Mouse (Mus musculus) gastrocnemius, postnatal 4 days (tissue): ENCODE data around the gene Meis2. TPM values are rescaled to one million over a fixed set of nuclear protein-coding genes. Genes with fewer than 3 reads are reported as not detected.

Experiments used
- DNase-seq, 2 experiments: peaks; one replicate each; pipeline ENCODE4 v3.0.0; 2021 to 2022; ENCODE audit warnings: low spot score in 2 of 2, mixed read lengths in 2 of 2
- total RNA-seq, 2 experiments: library from RNA; stranded (reverse); gene quantifications; 2 replicates each; pipeline ENCODE4 v1.2.3; 2021

The Meis2 gene
- total RNA-seq, 2 experiments from 2014 or later: 5.1 to 6.7 TPM

GRCm38 (mm10) chr2:116009097-116009970 is 56.3 kb downstream of the Meis2 start:
- no peak for DNase-seq

DNA sequence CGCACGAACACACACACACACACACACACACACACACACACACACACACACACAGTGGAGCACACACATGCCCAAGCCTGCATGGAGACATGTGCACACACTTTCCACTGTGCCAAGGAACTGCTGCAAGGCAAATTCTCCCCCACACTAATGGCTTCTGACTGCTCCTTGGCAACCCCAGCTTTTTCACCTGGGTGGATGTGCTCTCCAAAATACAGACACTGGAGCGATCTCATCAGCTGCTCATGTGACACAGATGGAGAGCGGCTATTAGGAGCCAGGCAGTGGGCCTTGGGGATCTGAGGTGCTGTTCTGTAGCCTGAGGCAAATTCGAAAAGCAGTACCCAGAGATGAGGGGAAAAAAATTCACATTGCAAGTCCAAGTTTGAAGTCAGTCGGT is 63.3 kb downstream of the Meis2 start:
- DNase-seq: no peak

GRCm38 (mm10) chr2:116001352-116002138 is 64.1 kb downstream of the Meis2 start:
- no peak for DNase-seq

- DNase-seq: no peak
Observed at GRCm38 (mm10) chr2:116000514-116000913, 65.1 kb downstream of the Meis2 start.

DNA sequence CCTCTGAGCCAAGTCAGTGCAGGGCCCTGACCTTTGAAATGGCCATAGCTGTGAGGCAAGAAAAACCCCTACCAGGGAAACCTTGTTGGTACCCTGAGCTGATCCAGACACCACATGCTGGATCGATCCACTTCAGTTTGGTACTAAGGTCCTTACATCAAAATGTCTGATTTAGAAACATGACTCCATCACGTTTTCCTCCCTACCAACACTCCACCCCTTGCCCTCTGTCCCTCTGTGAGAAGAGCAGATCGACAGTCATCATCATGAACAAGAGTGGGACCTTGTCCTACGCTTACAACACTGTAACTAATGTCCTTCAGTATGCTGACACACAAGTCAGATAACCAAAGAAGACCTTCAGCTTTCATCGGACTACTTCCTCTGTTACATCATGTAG is 66.8 kb downstream of the Meis2 start:
- DNase-seq: no peak

- no peak for DNase-seq
Observed at GRCm38 (mm10) chr2:115996438-115996837, 69.2 kb downstream of the Meis2 start.

GRCm38 (mm10) chr2:115993877-115994276 is 71.8 kb downstream of the Meis2 start:
- no peak for DNase-seq

DNA sequence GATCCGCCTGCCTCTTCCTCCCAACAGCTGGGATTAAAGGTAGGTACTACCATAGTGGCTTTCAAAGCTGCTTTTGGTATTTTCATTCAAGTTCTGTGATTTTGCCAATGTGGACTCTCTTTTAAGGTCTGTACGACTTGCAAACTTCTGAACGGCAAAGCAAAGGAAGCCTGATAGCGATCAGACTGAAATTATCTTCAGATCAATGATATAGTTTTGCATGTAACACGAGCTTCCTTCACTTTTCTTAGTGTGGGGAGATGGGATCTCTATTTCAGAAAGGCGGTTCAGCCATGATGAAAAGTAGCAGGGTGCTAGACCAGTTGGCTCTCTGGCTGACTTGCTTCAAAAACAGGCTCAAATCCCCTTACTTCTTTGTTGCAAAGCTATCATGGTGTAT is 76.4 kb downstream of the Meis2 start:
- no peak for DNase-seq

- no peak for DNase-seq
Observed at GRCm38 (mm10) chr2:115988448-115988847, 77.2 kb downstream of the Meis2 start.

GRCm38 (mm10) chr2:115984952-115985351 is 80.7 kb downstream of the Meis2 start:
- no peak for DNase-seq

DNA sequence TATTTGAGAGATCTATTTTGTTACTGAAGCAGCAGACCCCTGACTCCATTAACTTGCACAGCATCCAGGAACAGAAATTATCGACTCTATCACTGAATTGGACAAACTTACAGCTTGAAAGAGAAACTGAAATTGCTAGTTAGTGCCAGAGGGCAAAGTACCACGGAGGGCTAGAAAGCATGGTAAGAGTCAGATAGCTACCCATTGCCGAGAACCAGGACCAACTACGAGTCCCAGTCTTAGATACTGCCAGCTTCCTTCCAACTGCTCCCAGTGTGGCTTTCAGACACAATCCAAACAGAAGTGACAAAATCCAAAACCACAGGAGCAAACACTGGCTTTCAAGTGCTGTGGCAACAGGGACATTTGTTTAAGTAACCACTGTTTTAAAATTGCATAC is 81.2 kb downstream of the Meis2 start:
- DNase-seq: no peak

DNA sequence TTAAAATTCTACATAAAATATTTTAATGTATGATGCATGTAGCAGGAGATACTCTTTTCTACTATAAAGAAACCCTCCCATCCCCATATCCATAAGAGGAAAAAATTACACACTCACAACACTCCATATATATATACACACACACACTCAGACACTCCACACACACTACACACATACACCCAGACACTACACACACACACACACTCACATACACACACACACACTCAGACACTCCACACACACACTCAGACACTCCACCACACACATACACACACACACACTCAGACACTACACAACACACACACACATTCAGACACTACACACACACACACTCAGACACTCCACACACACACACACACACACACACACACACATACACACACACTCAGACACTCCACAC is 85.1 kb downstream of the Meis2 start:
- DNase-seq: no peak

GRCm38 (mm10) chr2:115979683-115980476 is 85.8 kb downstream of the Meis2 start:
- DNase-seq: no peak

DNA sequence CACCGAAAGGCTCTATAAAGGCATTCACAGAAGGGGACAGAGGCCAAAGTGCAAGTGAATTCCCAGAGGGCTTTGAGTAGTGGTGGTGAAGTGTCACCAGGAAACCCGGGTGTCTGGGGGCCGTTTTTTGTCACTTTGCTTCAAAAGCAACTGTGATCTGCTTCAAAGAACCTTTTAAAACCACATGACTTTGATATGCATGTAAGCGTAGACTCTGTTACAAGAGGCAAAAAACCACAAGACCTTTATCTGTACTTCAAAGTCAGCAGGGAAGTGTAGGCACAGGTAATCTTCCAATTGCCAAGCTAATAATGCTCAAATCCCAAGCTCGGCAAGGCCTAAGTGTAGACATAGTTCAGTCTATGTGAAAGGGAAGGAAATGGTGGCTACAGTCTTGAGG is 87.0 kb downstream of the Meis2 start:
- no peak for DNase-seq

- no peak for DNase-seq
Observed at GRCm38 (mm10) chr2:115971296-115971805, 94.3 kb downstream of the Meis2 start.

GRCm38 (mm10) chr2:115970091-115970820 is 95.4 kb downstream of the Meis2 start:
- DNase-seq: no peak

DNA sequence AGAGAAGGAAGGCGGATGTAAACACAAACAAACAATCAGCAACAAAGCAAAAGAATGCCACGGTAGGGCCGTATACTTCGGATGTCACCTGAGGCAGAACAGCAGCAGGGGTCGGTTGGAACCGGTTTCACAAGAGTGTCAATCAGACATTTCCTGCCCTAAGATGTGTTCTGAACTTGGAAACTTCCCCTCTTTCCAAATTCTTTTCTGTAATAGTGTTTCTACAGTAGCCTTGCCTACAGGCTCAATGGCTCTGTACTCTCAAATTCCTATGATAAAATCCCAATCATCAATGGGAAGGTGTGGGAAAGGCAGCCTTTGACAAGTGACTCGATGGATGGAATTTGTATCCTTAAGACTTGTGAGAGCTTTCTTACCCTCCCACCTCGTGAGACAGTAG is 96.4 kb downstream of the Meis2 start:
- DNase-seq: no peak

DNA sequence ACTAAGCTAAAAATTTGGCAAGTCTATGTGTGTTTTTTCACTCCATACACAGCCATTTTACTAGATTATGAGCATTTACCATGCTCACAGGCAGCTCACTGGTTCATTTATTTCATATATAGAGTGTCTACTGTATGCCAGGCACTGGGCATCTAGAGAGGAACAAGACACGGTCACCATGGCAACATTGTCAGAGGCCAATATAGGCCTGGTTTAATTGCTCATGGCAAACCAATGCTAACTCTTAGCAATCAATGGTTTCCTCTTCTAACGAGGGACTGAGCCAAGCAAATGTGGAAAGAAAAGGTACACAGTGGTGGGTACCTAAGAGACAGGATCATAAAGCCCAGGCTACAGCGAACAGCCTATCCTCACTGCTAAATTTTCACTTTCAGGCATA is 100.7 kb downstream of the Meis2 start:
- no peak for DNase-seq

- DNase-seq: no peak
Observed at GRCm38 (mm10) chr2:115963293-115963835, 102.3 kb downstream of the Meis2 start.

GRCm38 (mm10) chr2:115962728-115963127 is 102.9 kb downstream of the Meis2 start:
- DNase-seq: no peak
